Mouse (Mus musculus): ENCODE results near the gene Mydgf.

DNA sequence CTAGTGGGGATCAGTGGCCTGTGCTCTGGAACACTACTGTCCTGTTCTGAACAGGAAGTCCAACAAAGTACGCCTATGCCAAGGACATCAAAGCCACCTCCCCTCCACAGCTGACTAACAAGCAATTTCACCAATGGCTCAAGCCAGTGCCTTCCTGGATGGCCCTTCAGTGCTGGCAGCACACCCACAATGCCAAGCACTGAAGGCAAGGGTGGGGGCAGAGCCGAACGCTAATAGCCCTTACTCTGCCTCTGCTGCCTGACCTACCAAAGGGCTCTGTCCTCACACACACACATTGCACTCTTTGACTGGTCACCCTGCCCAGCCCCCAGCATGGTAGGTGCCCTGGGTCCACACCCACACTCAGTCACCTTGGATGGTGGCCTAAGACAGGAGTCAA, 25.1 kb upstream of the Mydgf start:
- TF ChIP-seq CTCF (IDR thresholded peaks at IDR 0.05; ENCODE audit: extremely low read depth, insufficient read depth, insufficient read length, insufficient replicate concordance) (no peak), POLR2A (IDR thresholded peaks at IDR 0.05; ENCODE audit: low read depth, low read length) (no peak)
